Mouse (Mus musculus): ENCODE results near the gene Mfsd12. TPM values are rescaled to one million over a fixed set of nuclear protein-coding genes. Genes with fewer than 3 reads are reported as not detected.

Mfsd12 gene
- total RNA-seq, 2 experiments from 2014 or later: 42.8 to 45.9 TPM

DNA sequence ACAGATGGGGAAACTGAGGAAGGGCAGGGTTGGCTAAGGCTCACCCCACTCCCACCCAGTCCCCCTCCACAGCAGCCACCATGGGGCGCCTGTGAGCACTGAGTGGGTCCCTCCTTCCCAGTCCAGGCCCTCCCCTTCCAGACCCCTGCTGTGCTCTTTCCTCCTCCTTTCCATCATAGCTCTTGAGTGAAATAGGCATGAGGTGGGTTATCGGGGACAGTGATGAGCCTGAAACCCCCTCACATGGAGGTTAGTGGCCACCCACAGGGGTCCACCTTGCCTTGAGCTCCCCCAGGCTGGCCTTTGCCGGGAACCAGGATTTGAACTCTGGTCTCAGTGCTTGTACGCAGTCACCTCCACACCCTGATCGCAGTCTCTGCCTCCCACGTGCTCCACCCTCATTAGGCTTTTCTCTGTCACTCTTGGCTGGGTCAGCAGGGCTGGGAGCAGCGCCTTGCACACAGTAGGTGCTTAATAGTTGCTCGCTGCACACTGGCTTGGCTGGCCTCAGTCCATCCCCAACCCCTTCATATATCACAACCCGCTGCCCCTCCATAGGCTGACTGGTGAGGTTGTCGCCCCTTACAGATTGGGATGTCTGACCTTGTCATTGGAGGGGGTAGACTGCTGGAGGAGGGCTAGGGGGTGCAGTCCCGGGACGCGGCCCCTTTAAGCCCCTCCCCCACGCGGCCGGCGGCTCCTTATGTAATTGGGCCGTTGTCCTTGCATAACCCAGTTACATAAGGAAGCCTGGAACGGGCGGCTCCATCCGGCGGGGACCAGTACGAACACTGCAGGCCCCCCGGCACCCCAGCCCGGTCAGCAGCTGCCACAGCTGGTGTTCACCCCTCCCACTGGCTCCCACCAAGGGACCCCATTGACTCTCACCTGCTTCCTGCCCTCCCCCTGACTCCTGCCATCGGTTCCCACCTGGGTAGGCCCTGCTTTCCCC lies 56.3 kb downstream of the Mfsd12 start:
- Histone ChIP-seq H3K27ac (peak overlapping the region; percentile 96), H3K4me3 (peak overlapping the region; percentile 38; the same call in 1 of the 2 replicates)
- TF ChIP-seq CTCF (conservative IDR thresholded peaks at IDR 0.05): peak; percentile 34
- DNase-seq (ENCODE audit: low spot score in 2 of 2): peak; percentile 76 to 82

DNA sequence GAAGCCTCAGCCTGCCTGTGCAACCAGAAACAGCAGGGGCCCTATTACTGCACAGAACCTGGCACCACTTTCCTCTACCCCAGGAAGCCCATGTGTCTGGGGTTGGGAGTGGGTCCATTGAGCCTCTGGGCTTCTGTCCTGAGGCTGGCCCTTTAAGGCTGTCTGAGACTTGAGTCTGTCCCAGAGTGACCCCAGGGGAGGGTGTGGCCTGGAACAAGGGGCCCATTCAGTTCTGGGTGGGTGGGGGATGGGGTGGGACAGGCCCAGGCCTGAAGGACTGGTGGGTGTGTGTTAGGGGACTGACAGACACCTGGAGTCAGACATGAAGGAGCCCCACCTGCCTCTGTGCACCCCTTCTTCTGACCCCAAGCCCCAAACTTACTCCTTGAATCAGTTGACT lies 57.4 kb downstream of the Mfsd12 start:
- Histone ChIP-seq H3K4me3 (peak overlapping the region; percentile 38; the same call in 1 of the 2 replicates), H3K27ac (peak overlapping the region; percentile 96)
- TF ChIP-seq CTCF (conservative IDR thresholded peaks at IDR 0.05): no peak
- DNase-seq (ENCODE audit: low spot score in 2 of 2): no peak

GRCm38 (mm10) chr10:81415146-81415545 lies 57.9 kb downstream of the Mfsd12 start:
- no peak for TF ChIP-seq CTCF (conservative IDR thresholded peaks at IDR 0.05)
- DNase-seq (ENCODE audit: low spot score in 2 of 2): no peak
- H3K27ac ChIP-seq: peak overlapping the region; percentile 96
- no peak overlapping the region for H3K4me3 ChIP-seq

Small RNA genes within 50 kb of the gene (microRNA-seq; reads per million reads assigned to microRNA genes)
- gene Mir6913: 1.3 to 2.9 reads per million in 2 experiments

Other genes with a start within 250 kb of the Mfsd12 start
- 100 to 1,000 TPM; 103 to 109 TPM for gene Zbtb7a, start 222.3 kb upstream of the Mfsd12 start, total RNA-seq (2021)
- 10 to 100 TPM; 29.4 to 29.5 TPM for gene Pias4, start 189.6 kb upstream of the Mfsd12 start, total RNA-seq (2021)
- gene Eef2, start 180.9 kb upstream of the Mfsd12 start, total RNA-seq (2021): 100 to 1,000 TPM; 907 to 909 TPM
- 10 to 100 TPM; 73.6 to 78.4 TPM for gene Dapk3, start 174.5 kb upstream of the Mfsd12 start, total RNA-seq (2021)
- gene 4930442H23Rik, start 173.6 kb upstream of the Mfsd12 start, total RNA-seq (2021): not detected
- under 1 TPM; 0.32 to 0.33 TPM for gene Nmrk2, start 155.4 kb upstream of the Mfsd12 start, total RNA-seq (2021)
- 100 to 1,000 TPM; 144 to 150 TPM for gene Atcay, start 126.7 kb upstream of the Mfsd12 start, total RNA-seq (2021)
- gene Zfr2, start 124.3 kb upstream of the Mfsd12 start, total RNA-seq (2021): 10 to 100 TPM; 66.2 to 70.2 TPM
- gene Matk, start 104.6 kb upstream of the Mfsd12 start, total RNA-seq (2021): 100 to 1,000 TPM; 260 to 267 TPM
- 10 to 100 TPM; 37.4 to 42.0 TPM for gene Mrpl54, start 90.6 kb upstream of the Mfsd12 start, total RNA-seq (2021)
- 10 to 100 TPM; 32.6 to 37.3 TPM for gene Apba3, start 90.5 kb upstream of the Mfsd12 start, total RNA-seq (2021)
- gene Tjp3, start 65.9 kb upstream of the Mfsd12 start, total RNA-seq (2021): under 1 TPM; 0.54 to 0.91 TPM
- gene Pip5k1c, start 64.5 kb upstream of the Mfsd12 start, total RNA-seq (2021): 100 to 1,000 TPM; 308 to 314 TPM
- 10 to 100 TPM; 27.6 to 30.7 TPM for gene Cactin, start 36.4 kb upstream of the Mfsd12 start, total RNA-seq (2021)
- 1 to 10 TPM; 1.3 to 1.4 TPM for gene Tbxa2r, start 28.8 kb upstream of the Mfsd12 start, total RNA-seq (2021)
- 1 to 10 TPM; 1.7 to 1.8 TPM for gene Gipc3, start 14.2 kb upstream of the Mfsd12 start, total RNA-seq (2021)
- gene Hmg20b, start 7.0 kb upstream of the Mfsd12 start, total RNA-seq (2021): 10 to 100 TPM; 27.5 to 30.8 TPM
- 1 to 10 TPM; 1.6 to 2.4 TPM for gene 4930404N11Rik, start 8.3 kb downstream of the Mfsd12 start, total RNA-seq (2021)
- gene Fzr1, start 21.0 kb downstream of the Mfsd12 start, total RNA-seq (2021): 10 to 100 TPM; 70.1 to 72.0 TPM
- 10 to 100 TPM; 75.9 to 79.7 TPM for gene Dohh, start 26.9 kb downstream of the Mfsd12 start, total RNA-seq (2021)
- gene Gm48551, start 27.0 kb downstream of the Mfsd12 start, total RNA-seq (2021): 1 to 10 TPM; 4.4 to 6.1 TPM
- 1 to 10 TPM; 5.5 to 8.1 TPM for gene Gm48552, start 31.5 kb downstream of the Mfsd12 start, total RNA-seq (2021)
- 1 to 10 TPM; 1.9 to 2.1 TPM for gene Smim24, start 35.6 kb downstream of the Mfsd12 start, total RNA-seq (2021)
- 10 to 100 TPM; 60.0 to 60.1 TPM for gene Nfic, start 98.1 kb downstream of the Mfsd12 start, total RNA-seq (2021)
- 100 to 1,000 TPM; 286 to 287 TPM for gene Celf5, start 125.2 kb downstream of the Mfsd12 start, total RNA-seq (2021)
- 10 to 100 TPM; 83.1 to 93.5 TPM for gene Ncln, start 138.9 kb downstream of the Mfsd12 start, total RNA-seq (2021)
- under 1 TPM; 0.39 to 0.95 TPM for gene S1pr4, start 142.6 kb downstream of the Mfsd12 start, total RNA-seq (2021)
- 1 to 10 TPM; 1.9 to 2.5 TPM for gene Gna15, start 166.7 kb downstream of the Mfsd12 start, total RNA-seq (2021)
- gene Gna11, start 187.7 kb downstream of the Mfsd12 start, total RNA-seq (2021): 100 to 1,000 TPM; 118 to 123 TPM
- 100 to 1,000 TPM; 702 to 736 TPM for gene Aes, start 202.0 kb downstream of the Mfsd12 start, total RNA-seq (2021)
- gene Tle2, start 217.1 kb downstream of the Mfsd12 start, total RNA-seq (2021): 10 to 100 TPM; 34.0 to 46.8 TPM
- gene Tle6, start 243.6 kb downstream of the Mfsd12 start, total RNA-seq (2021): 1 to 10 TPM; 4.1 to 5.0 TPM
- gene BC025920, start 248.8 kb downstream of the Mfsd12 start, total RNA-seq (2021): 1 to 10 TPM; 4.2 to 5.0 TPM

Data from layer of hippocampus, adult 2 months (tissue).